Mouse (Mus musculus) myocyte (in vitro differentiated cells): ENCODE measurements around the gene Mrpl52.

ENCODE experiments used
- CEBPB ChIP-seq: IDR thresholded peaks from 2 replicates; pipeline ENCODE4 v1.6.1; 2011; ENCODE audit warnings: mild to moderate bottlenecking, moderate library complexity; ENCODE audit not compliant: poor library complexity, insufficient read depth, severe bottlenecking
- E2F4 ChIP-seq: IDR thresholded peaks from one replicate; pipeline ENCODE4 v1.6.1; 2011; ENCODE audit warnings: mild to moderate bottlenecking, control low read depth, moderate library complexity; ENCODE audit not compliant: insufficient read depth
- MAX ChIP-seq: IDR thresholded peaks from one replicate; pipeline ENCODE4 v1.6.1; 2011; ENCODE audit warnings: low read depth, mild to moderate bottlenecking, control low read depth
- MYOD1 ChIP-seq, 3 experiments: IDR thresholded peaks; one replicate each; pipeline ENCODE4 v1.6.1; 2011; ENCODE audit warnings: control low read depth in 2 of 3, low read depth in 2 of 3, mild to moderate bottlenecking in 2 of 3, moderate library complexity in 1 of 3; ENCODE audit not compliant: insufficient read length in 2 of 3, control insufficient read depth in 1 of 3
- POLR2A ChIP-seq: IDR thresholded peaks from one replicate; pipeline ENCODE4 v1.6.1; 2011; ENCODE audit warnings: low read depth, mild to moderate bottlenecking, control low read depth, moderate library complexity; ENCODE audit not compliant: insufficient read length
- REST ChIP-seq: IDR thresholded peaks from one replicate; pipeline ENCODE4 v1.6.1; 2011; ENCODE audit warnings: mild to moderate bottlenecking, control low read depth, moderate library complexity; ENCODE audit not compliant: insufficient read depth, insufficient read length
- TCF12 ChIP-seq: IDR thresholded peaks from one replicate; pipeline ENCODE4 v1.6.1; 2011; ENCODE audit warnings: mild to moderate bottlenecking, control low read depth; ENCODE audit not compliant: poor library complexity, insufficient read depth, severe bottlenecking
- TCF3 ChIP-seq: IDR thresholded peaks from one replicate; pipeline ENCODE4 v1.6.1; 2011; ENCODE audit warnings: low read depth, control low read depth; ENCODE audit not compliant: insufficient read length
- USF1 ChIP-seq: IDR thresholded peaks from one replicate; pipeline ENCODE4 v1.6.1; 2011; ENCODE audit warnings: low read depth, mild to moderate bottlenecking, control low read depth, moderate library complexity

GRCm38 (mm10) chr14:54426003-54426688 lies 563 bp upstream of the Mrpl52 start:
- TF ChIP-seq POLR2A: no peak
- TF ChIP-seq MAX: no peak
- no peak for TF ChIP-seq CEBPB
- no peak for TF ChIP-seq USF1
- TF ChIP-seq MYOD1 (IDR thresholded peaks at IDR 0.05; ENCODE audit: control insufficient read depth in 1 of 3, insufficient read length in 2 of 3, low read depth in 2 of 3): no peak
- no peak for TF ChIP-seq REST
- no peak for TF ChIP-seq E2F4
- TF ChIP-seq TCF12: no peak
- no peak for TF ChIP-seq TCF3
